Mouse (Mus musculus) liver, embryonic 15.5 days (tissue): ENCODE results near the gene Snx10. TPM values are rescaled to one million over a fixed set of nuclear protein-coding genes. Genes with fewer than 3 reads are reported as not detected.

Experiments used
- ATAC-seq: fragments of 200-750 bp; cut with Nextera tagmentation; 2 replicates; pipeline ENCODE4 v1.8.0; 2017; ENCODE audit warnings: moderate number of reproducible peaks, mild to moderate bottlenecking, moderate library complexity; ENCODE audit not compliant: insufficient read depth
- H3K27ac ChIP-seq: fragments of 300-500 bp; sonication (generic); replicated peaks from 2 replicates; pipeline ENCODE4 v1.5.1; 2015; ENCODE audit warnings: mild to moderate bottlenecking, inconsistent platforms
- H3K27me3 ChIP-seq: fragments of 300-500 bp; sonication (generic); 2 replicates; pipeline ENCODE4 v1.6.1; 2015; ENCODE audit warnings: mild to moderate bottlenecking, inconsistent platforms
- H3K36me3 ChIP-seq: fragments of 300-500 bp; sonication (generic); replicated peaks from 2 replicates; pipeline ENCODE4 v1.6.1; 2015; ENCODE audit warnings: moderate library complexity, mild to moderate bottlenecking, inconsistent platforms
- H3K4me1 ChIP-seq: fragments of 300-500 bp; sonication (generic); replicated peaks from 2 replicates; pipeline ENCODE4 v1.6.1; 2015; ENCODE audit warnings: inconsistent platforms
- H3K4me2 ChIP-seq: fragments of 300-500 bp; sonication (generic); 2 replicates; pipeline ENCODE4 v1.6.1; 2015; ENCODE audit warnings: moderate library complexity, mild to moderate bottlenecking, inconsistent platforms
- H3K4me3 ChIP-seq: fragments of 300-500 bp; sonication (generic); replicated peaks from 2 replicates; pipeline ENCODE4 v1.5.1; 2015; ENCODE audit warnings: mild to moderate bottlenecking, inconsistent platforms
- H3K9ac ChIP-seq: fragments of 300-500 bp; sonication (generic); 2 replicates; pipeline ENCODE4 v1.6.1; 2015; ENCODE audit warnings: moderate library complexity, mild to moderate bottlenecking, inconsistent platforms
- H3K9me3 ChIP-seq: fragments of 300-500 bp; sonication (generic); replicated peaks from 2 replicates; pipeline ENCODE4 v1.6.1; 2016; ENCODE audit warnings: inconsistent platforms
- WGBS: fragments of 180-500 bp; shearing (Covaris S2); methylation state at CpG from one replicate; pipeline ENCODE4 v1.1.7; 2015; ENCODE audit warnings: mixed read lengths; ENCODE audit not compliant: insufficient replicate concordance; 5-methylcytosine and 5-hydroxymethylcytosine counted together
- polyA plus RNA-seq: library from polyadenylated mRNA; unstranded; fragments of >200 nt; fragmentation: Nextera tagmentation; extraction: Ambion mirVana; gene quantifications from 2 replicates; pipeline ENCODE4 v1.2.1, GENCODE M21; 2015

The Snx10 gene
- polyA plus RNA-seq, 1 experiment from 2014 or later: 8.0 TPM

GRCm38 (mm10) chr6:51507556-51507955 is 16.1 kb upstream of the Snx10 start:
- Histone ChIP-seq H3K36me3 (no peaks in the 10 kb centered on the region), H3K9me3 (no peaks in the 10 kb centered on the region), H3K4me1 (peaks cover 6% of the 10 kb centered on the region; the same call in 1 of the 2 replicates), H3K4me2 (no peak overlapping the region), H3K4me3 (no peak overlapping the region), H3K27me3 (no peaks in the 10 kb centered on the region), H3K27ac (no peak overlapping the region), H3K9ac (no peak overlapping the region)
- WGBS: 64% methylated on average over 2 of the region's 2 CpGs
- no peak for ATAC-seq

DNA sequence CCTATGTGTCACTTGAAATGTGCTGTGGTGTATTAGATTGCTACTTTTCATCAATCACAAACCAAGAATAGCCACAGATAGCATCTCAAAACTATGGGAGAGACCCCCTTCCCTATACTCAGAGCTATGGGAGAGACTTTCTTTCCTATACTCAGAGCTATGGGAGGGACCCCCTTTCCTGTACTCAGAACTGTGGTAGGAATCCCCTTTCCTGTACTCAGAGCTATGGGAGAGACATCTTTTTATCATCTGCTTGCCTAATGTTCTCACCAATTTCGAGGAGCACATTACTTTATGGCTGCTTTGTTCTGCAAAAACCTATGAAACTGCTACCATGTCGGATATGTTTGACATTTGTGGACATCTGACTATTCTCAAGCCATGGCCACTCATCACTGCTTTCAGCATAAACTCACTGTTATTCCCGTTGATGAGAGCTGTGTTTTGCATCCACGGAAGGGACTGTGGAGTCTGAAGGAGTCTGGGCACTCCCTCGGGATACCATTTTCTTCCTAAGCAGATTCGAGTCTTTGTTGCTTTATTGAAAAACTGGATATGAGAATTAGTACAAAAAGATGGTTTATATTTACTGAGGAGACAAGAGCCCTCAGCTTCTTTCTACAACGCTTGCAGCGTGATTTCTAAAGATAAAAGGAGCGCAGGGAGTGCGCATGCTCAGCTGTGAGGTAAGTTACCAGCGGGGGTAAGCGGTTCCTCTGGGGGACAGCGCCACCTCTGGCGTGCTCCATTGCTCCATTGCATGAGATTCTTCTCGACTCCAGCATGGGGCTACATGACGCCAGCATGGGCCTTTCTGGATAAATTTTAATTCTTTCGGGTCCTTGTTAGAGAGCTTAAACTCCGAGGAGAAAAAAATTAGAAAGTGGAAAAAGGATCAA is 14.7 kb upstream of the Snx10 start:
- Histone ChIP-seq H3K4me2 (peak overlapping the region; percentile 27), H3K27ac (no peak overlapping the region), H3K27me3 (no peaks in the 10 kb centered on the region), H3K9me3 (no peaks in the 10 kb centered on the region), H3K4me3 (peak overlapping the region; percentile 5; the same call in 1 of the 2 replicates), H3K4me1 (peaks cover 6% of the 10 kb centered on the region; the same call in 1 of the 2 replicates), H3K36me3 (no peaks in the 10 kb centered on the region), H3K9ac (no peak overlapping the region)
- ATAC-seq: no peak
- 18% methylated on average over 18 of the region's 18 CpGs for WGBS

GRCm38 (mm10) chr6:51510094-51510493 is 13.6 kb upstream of the Snx10 start:
- Histone ChIP-seq H3K9me3 (no peaks in the 10 kb centered on the region), H3K4me2 (no peak overlapping the region), H3K4me3 (no peak overlapping the region), H3K27ac (no peak overlapping the region), H3K9ac (no peak overlapping the region), H3K4me1 (peaks cover 6% of the 10 kb centered on the region; the same call in 1 of the 2 replicates), H3K36me3 (no peaks in the 10 kb centered on the region), H3K27me3 (no peaks in the 10 kb centered on the region)
- 16% methylated on average over 5 of the region's 5 CpGs for WGBS
- no peak for ATAC-seq

GRCm38 (mm10) chr6:51510946-51511345 is 12.8 kb upstream of the Snx10 start:
- no peak overlapping the region for H3K27ac ChIP-seq
- H3K9me3 ChIP-seq: no peaks in the 10 kb centered on the region
- H3K27me3 ChIP-seq: no peaks in the 10 kb centered on the region
- no peaks in the 10 kb centered on the region for H3K36me3 ChIP-seq
- H3K9ac ChIP-seq: no peak overlapping the region
- ATAC-seq: no peak
- peaks cover 6% of the 10 kb centered on the region; the same call in 1 of the 2 replicates for H3K4me1 ChIP-seq
- no peak overlapping the region for H3K4me3 ChIP-seq
- H3K4me2 ChIP-seq: no peak overlapping the region
- WGBS: 58% methylated on average over 1 of the region's 1 CpGs

GRCm38 (mm10) chr6:51513745-51514144 is 10.0 kb upstream of the Snx10 start:
- H3K9me3 ChIP-seq: no peaks in the 10 kb centered on the region
- H3K9ac ChIP-seq: no peak overlapping the region
- no peak overlapping the region for H3K27ac ChIP-seq
- no peak overlapping the region for H3K4me3 ChIP-seq
- no peak for ATAC-seq
- no peak overlapping the region for H3K4me2 ChIP-seq
- H3K36me3 ChIP-seq: no peaks in the 10 kb centered on the region
- 51% methylated on average over 3 of the region's 3 CpGs for WGBS
- H3K4me1 ChIP-seq: peaks cover 6% of the 10 kb centered on the region; the same call in 1 of the 2 replicates
- H3K27me3 ChIP-seq: no peaks in the 10 kb centered on the region

DNA sequence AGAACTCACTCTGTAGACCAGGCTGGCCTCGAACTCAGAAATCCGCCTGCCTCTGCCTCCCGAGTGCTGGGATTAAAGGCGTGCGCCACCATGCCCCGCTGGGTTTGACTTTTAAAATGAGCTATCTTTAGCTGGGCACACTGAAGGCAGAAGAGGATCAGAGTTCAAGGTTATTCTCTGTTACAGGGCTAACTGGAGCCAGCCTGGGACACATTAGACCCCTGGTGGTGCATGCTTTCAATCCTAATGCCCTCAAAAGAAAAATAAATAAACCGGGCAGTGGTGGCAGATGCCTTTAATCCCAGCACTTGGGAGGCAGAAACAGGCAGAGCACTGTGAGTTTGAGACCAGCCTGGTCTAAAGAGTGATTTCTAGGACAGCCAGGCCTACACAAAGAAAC is 8.8 kb upstream of the Snx10 start:
- WGBS: 68% methylated on average over 7 of the region's 7 CpGs
- Histone ChIP-seq H3K9ac (no peak overlapping the region), H3K27ac (no peak overlapping the region), H3K4me3 (no peak overlapping the region), H3K36me3 (no peaks in the 10 kb centered on the region), H3K4me2 (no peak overlapping the region), H3K4me1 (no peaks in the 10 kb centered on the region), H3K9me3 (no peaks in the 10 kb centered on the region), H3K27me3 (no peaks in the 10 kb centered on the region)
- no peak for ATAC-seq

- ATAC-seq: no peak
- Histone ChIP-seq H3K4me1 (no peaks in the 10 kb centered on the region; the same call in 1 of the 2 replicates), H3K4me3 (peak overlapping the region; percentile 60), H3K36me3 (no peaks in the 10 kb centered on the region), H3K9me3 (no peaks in the 10 kb centered on the region), H3K4me2 (peak overlapping the region; percentile 68), H3K27me3 (peaks cover 27% of the 10 kb centered on the region), H3K9ac (no peak overlapping the region), H3K27ac (no peak overlapping the region)
- WGBS: 26% methylated on average over 5 of the region's 5 CpGs
Observed at GRCm38 (mm10) chr6:51523310-51523709, 391 bp upstream of the Snx10 start.

DNA sequence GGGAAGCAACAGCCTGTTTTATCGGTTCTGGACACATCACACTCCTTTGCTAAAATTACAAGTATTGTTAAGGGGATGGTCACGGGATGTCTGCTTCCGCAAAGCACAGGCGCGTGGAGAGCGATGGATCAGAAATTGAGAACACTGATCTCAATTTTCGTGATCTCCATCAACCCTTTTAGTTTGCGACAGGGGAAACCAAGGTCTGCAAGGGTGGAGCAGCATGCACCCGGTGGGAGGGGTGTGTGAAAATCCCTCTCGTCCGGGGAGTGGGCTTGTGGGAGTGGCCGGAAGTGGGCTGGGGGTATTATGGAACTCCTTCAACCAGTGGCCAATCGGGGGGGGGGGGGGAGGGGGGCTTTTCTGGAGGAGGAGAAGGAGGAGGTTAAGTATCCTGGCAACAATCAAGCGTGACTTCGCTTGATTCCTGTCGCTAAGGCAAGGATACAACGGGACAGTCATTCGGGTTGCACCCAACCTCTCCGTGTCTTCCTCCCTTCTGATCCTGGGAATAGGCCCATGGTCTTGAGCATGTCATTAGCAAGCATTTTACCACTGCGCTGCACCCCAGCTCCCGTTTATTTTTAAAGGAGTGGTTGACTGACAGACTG is 725 bp downstream of the Snx10 start:
- Histone ChIP-seq H3K4me2 (peak overlapping the region; percentile 68), H3K27ac (0 out of 2 replicates have a peak overlapping the region, but pooled peaks have one; percentile 9), H3K9ac (no peak overlapping the region), H3K4me1 (no peaks in the 10 kb centered on the region; the same call in 1 of the 2 replicates), H3K27me3 (peaks cover 27% of the 10 kb centered on the region), H3K36me3 (no peaks in the 10 kb centered on the region), H3K4me3 (peak overlapping the region; percentile 60), H3K9me3 (no peaks in the 10 kb centered on the region)
- 2% methylated on average over 20 of the region's 21 CpGs for WGBS
- no peak for ATAC-seq

- H3K4me3 ChIP-seq: peak overlapping the region; percentile 60
- no peak for ATAC-seq
- no peak overlapping the region for H3K9ac ChIP-seq
- peak overlapping the region; percentile 30; the same call in 1 of the 2 replicates for H3K27ac ChIP-seq
- WGBS: 20% methylated on average over 5 of the region's 5 CpGs
- peaks cover 27% of the 10 kb centered on the region for H3K27me3 ChIP-seq
- peak overlapping the region; percentile 68 for H3K4me2 ChIP-seq
- no peaks in the 10 kb centered on the region for H3K36me3 ChIP-seq
- H3K4me1 ChIP-seq: no peaks in the 10 kb centered on the region; the same call in 1 of the 2 replicates
- H3K9me3 ChIP-seq: no peaks in the 10 kb centered on the region
Observed at GRCm38 (mm10) chr6:51525001-51525400, 1.3 kb downstream of the Snx10 start.

DNA sequence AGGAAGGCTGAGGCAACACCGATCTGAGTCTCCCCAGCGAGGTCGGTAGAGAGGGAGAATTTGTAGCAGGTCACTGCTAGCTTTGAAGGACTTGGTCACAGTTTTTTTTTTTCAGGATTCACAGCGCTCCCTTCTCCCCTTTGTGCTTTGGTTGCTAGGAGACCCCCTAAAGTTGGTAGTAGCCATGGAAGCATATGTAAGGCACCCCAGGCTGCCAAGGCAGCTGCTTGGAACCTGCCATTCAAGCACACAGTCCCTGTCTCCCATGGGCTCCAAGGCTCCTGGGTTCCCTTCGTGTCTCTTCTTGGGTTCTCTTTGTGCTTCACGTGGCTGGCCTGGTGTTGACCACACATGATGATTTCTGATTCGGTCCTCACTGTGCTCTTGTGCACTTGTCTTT is 5.8 kb downstream of the Snx10 start:
- no peaks in the 10 kb centered on the region for H3K36me3 ChIP-seq
- no peak for ATAC-seq
- H3K4me2 ChIP-seq: no peak overlapping the region
- H3K27ac ChIP-seq: no peak overlapping the region
- H3K4me1 ChIP-seq: peaks cover 8% of the 10 kb centered on the region
- H3K4me3 ChIP-seq: no peak overlapping the region
- no peaks in the 10 kb centered on the region for H3K9me3 ChIP-seq
- WGBS: 62% methylated on average over 7 of the region's 7 CpGs
- no peak overlapping the region for H3K9ac ChIP-seq
- peaks cover 6% of the 10 kb centered on the region for H3K27me3 ChIP-seq

DNA sequence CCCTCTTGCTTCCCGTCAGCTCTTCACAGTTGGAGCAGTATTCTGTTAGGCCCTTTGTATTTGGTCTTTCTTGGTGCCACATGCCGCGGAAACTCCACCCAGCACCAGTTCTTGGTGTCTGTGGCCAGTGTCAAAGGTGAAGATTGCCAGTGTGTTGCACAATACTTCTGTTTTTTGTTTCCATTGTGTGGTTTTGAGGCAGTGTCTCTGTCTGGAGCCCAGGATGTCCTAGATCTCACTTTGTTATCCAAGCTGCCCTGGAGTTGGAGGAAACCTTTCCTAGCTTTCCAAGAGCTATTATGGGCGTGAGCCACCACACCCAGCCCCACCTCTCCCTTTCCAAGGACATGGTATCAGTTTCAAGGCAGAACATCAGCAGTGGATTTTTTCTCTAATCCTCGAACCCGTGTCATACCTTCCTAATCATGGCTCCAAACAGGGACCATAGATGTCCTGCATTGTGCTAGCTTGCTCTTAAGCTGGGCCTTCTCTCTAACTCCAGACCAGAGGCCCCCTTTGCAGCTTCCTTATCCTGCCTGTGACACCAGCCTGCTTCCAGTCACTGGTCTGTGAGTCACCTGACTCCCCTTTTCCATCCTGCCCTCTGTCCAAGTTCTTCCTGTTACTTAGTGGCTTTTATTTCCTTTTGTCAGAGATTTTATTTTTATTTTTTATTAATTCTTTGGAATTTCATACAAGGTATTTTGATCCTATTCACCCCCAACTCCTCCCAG is 9.9 kb downstream of the Snx10 start:
- 31% methylated on average over 6 of the region's 6 CpGs for WGBS
- Histone ChIP-seq H3K4me2 (no peak overlapping the region), H3K4me1 (peaks cover 8% of the 10 kb centered on the region), H3K9me3 (no peaks in the 10 kb centered on the region), H3K4me3 (no peak overlapping the region), H3K36me3 (no peaks in the 10 kb centered on the region), H3K27ac (0 out of 2 replicates have a peak overlapping the region, but pooled peaks have one; percentile 29), H3K27me3 (no peaks in the 10 kb centered on the region), H3K9ac (no peak overlapping the region)
- ATAC-seq: no peak; the same call in 1 of the 2 replicates
